Mouse (Mus musculus): ENCODE results near the gene Polr2a. TPM values are rescaled to one million over a fixed set of nuclear protein-coding genes. Genes with fewer than 3 reads are reported as not detected.
A peak's percentile ranks its signal among the peaks of the same experiment; 100 is the strongest.

Polr2a gene
- total RNA-seq (2021) = 10 to 100 TPM; 36.4 to 39.1 TPM
- long read RNA-seq, experiment 1, partial matches to known transcripts = 2 of 3 reads
- long read RNA-seq, experiment 1, other reads (novel, unspliced or antisense) = 1 of 3 reads
- long read RNA-seq, experiment 2, full-length matches to known transcripts = 4 of 8 reads
- long read RNA-seq, experiment 2, partial matches to known transcripts = 3 of 8 reads
- long read RNA-seq, experiment 2, other reads (novel, unspliced or antisense) = 1 of 8 reads

- DNase-seq = peak; percentile 97
- intact Hi-C loops (cut with DNase I; ENCODE audit: low total_unique reads) = no loop called here
Observed at GRCm38 (mm10) chr11:69758478-69758970, at the start of gene Polr2a. Gene Polr2a (minus strand): TSS chr11:69758637.

GRCm38 (mm10) chr11:69807641-69808040 is 49.2 kb upstream of the Polr2a start:
- intact Hi-C loops (cut with DNase I; ENCODE audit: low total_unique reads) = no loop called here
- DNase-seq = no peak

DNA sequence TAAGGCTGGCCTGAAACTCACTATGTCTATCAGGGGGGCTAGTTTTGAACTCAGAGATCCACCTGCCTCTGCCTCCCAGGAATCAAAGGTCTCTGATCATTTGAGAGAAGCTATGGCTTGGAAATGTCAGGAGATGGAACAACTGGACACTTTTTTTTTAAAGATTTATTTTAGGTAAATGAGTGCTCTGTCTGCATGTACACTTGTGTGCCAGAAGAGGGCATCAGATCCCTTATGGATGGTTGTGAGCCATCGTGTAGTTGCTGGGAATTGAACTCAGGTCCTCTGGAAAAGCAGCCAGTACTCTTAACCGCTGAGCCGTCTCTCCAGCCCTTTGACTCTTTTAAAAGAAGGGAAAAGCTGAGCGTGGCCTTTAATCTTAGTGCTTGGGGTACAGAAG is 47.9 kb upstream of the Polr2a start:
- DNase-seq = no peak
- intact Hi-C loops (cut with DNase I; ENCODE audit: low total_unique reads) = no loop called here

- no peak for DNase-seq
- intact Hi-C loops (cut with DNase I; ENCODE audit: low total_unique reads) = loop anchor here (5.0 kb wide), 1 partner anchor 32 kb away; the partner anchor contains the start of genes Nlgn2 and Tmem256
Observed at GRCm38 (mm10) chr11:69804972-69805909, 46.8 kb upstream of the Polr2a start, which contains the start of gene Tmem102. Gene Tmem102 (minus strand): TSS chr11:69805624.

GRCm38 (mm10) chr11:69804652-69804940 is 46.2 kb upstream of the Polr2a start:
- intact Hi-C loops (cut with DNase I; ENCODE audit: low total_unique reads) = loop anchor here (5.0 kb wide), 1 partner anchor 33 kb away; the partner anchor contains the start of genes Nlgn2 and Tmem256
- DNase-seq = peak; percentile 44

DNA sequence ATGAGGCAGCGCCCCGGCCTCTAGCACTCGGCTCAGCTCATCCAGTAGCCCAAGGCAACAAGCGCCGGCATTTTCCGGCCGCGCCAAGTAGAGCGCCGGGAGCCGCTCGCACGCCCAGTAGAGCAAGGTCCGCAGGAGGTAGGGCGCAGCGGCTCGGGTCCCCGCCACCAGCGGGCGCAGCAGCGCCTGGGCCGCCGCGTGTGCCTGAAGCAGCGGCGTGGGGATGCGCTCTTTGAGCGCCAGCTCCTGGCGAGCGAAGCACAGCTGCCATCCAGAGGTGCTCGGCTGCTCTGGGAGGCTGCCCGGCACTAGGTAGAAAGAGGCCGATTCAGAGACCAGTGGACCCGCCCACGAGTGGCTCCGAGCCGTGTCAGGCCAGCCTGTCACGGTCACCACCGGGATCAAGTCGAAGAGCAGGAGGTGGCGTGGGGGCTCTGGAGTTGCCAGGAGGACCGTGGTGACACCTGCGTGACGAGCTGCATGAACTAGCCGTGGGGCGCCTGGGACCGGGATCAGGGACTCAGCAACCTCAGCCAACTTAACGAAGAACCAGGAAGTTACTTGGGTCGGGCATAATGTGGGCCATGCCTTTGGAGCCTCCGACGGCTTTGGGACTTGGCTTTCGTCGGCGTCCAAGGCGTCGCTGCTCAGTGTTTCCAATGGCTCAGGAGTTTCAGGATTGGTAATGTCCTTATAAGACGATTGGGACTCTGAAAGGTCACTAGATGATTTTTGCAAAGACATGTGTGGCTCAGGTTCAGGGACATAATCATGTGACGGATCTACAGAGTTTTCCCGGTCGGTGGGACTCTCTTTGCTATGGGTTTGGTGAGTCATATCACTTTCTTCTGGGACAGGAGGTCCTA is 45.6 kb upstream of the Polr2a start:
- peak; percentile 83 for DNase-seq
- intact Hi-C loops (cut with DNase I; ENCODE audit: low total_unique reads) = loop anchor here (5.0 kb wide), 1 partner anchor 33 kb away; the partner anchor contains the start of genes Nlgn2 and Tmem256

DNA sequence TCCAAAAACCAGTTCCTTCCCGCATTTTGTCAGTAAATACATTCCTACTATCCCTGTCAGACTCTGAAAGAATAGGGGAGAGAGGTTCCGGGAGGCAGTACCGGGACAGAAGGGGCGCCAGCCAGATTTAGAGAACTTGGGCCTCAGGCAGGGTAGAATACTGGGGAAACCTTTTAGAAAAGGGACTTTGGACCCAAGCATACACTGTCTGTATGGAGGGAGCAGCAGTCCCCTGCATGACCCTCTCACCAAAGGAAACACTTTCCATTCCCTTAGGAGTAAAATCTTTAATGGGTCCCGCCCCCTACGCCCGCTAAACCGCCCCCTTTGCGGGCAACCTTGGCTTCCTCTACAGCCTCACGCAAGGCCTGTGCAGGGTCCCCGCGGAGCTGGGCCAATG is 44.9 kb upstream of the Polr2a start:
- no peak for DNase-seq
- intact Hi-C loops (cut with DNase I; ENCODE audit: low total_unique reads) = loop anchor here (5.0 kb wide), 1 partner anchor 34 kb away; the partner anchor contains the start of genes Nlgn2 and Tmem256

- DNase-seq = peak; percentile 90
- intact Hi-C loops (cut with DNase I; ENCODE audit: low total_unique reads) = loop anchor here (5.0 kb wide), 1 partner anchor 35 kb away; the partner anchor contains the start of genes Nlgn2 and Tmem256
Observed at GRCm38 (mm10) chr11:69802648-69803105, 44.2 kb upstream of the Polr2a start.

GRCm38 (mm10) chr11:69801379-69801977 is 43.0 kb upstream of the Polr2a start, which contains the start of gene Fgf11:
Gene Fgf11 (minus strand): TSS chr11:69801857.
- intact Hi-C loops (cut with DNase I; ENCODE audit: low total_unique reads) = loop anchor here (5.0 kb wide), 1 partner anchor 36 kb away; the partner anchor contains the start of genes Nlgn2 and Tmem256
- no peak for DNase-seq

GRCm38 (mm10) chr11:69800392-69801197 is 42.2 kb upstream of the Polr2a start:
- intact Hi-C loops (cut with DNase I; ENCODE audit: low total_unique reads) = loop anchor here (5.0 kb wide), 1 partner anchor 37 kb away; the partner anchor contains the start of genes Nlgn2 and Tmem256
- peak; percentile 73 for DNase-seq

- intact Hi-C loops (cut with DNase I; ENCODE audit: low total_unique reads) = loop anchor here (5.0 kb wide), 1 partner anchor 37 kb away; the partner anchor contains the start of genes Nlgn2 and Tmem256
- peak; percentile 76 for DNase-seq
Observed at GRCm38 (mm10) chr11:69800138-69800391, 41.6 kb upstream of the Polr2a start.

- intact Hi-C loops (cut with DNase I; ENCODE audit: low total_unique reads) = loop anchor here (5.0 kb wide), 2 partner anchors 37 to 38 kb away; partner anchors contain the start of genes Nlgn2, Slc35g3 and Tmem256
- DNase-seq = no peak
Observed at GRCm38 (mm10) chr11:69799394-69800137, 41.1 kb upstream of the Polr2a start.

- intact Hi-C loops (cut with DNase I; ENCODE audit: low total_unique reads) = loop anchor here (5.0 kb wide), 1 partner anchor 36 kb away; the partner anchor contains the start of gene Slc35g3
- DNase-seq = no peak
Observed at GRCm38 (mm10) chr11:69797924-69798323, 39.5 kb upstream of the Polr2a start.

DNA sequence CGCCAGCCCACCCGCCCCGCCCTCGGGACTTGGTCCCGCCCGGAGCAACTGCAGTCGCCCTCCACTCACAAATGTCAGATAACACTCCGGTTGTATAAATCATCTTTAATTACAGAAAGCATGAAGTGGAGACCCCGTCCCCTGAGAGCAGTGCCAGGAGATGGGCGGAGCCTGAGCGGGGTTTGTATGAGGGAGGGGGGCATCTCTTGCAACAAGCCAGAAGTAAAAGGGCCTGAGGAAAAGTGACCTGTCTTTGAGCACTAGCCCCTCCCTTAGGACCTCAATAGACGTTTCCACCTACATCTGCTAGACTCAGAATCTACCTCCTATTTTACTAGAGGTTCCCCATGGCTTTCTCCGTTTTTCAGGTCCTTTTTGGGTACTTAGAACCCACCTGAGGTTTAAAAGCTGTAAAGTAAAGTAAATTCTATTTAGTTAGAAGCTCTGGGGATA is 37.6 kb upstream of the Polr2a start:
- DNase-seq = no peak
- intact Hi-C loops (cut with DNase I; ENCODE audit: low total_unique reads) = loop anchor here (5.0 kb wide), 1 partner anchor 34 kb away; the partner anchor contains the start of gene Slc35g3

- DNase-seq = peak; percentile 96
- intact Hi-C loops (cut with DNase I; ENCODE audit: low total_unique reads) = loop anchor here (5.0 kb wide), 1 partner anchor 33 kb away; the partner anchor contains the start of gene Slc35g3
Observed at GRCm38 (mm10) chr11:69795168-69795982, 36.9 kb upstream of the Polr2a start, which contains the start of gene Chrnb1. Gene Chrnb1 (minus strand): TSS chr11:69795943.

- no peak for DNase-seq
Observed at GRCm38 (mm10) chr11:69793429-69793828, 35.0 kb upstream of the Polr2a start.

More at GRCm38 (mm10) chr11:69793429-69793828, 35.0 kb upstream of the Polr2a start:
- intact Hi-C loops (cut with DNase I; ENCODE audit: low total_unique reads) = loop anchor here (5.0 kb wide), 1 partner anchor 829 kb away; no protein-coding TSS in a partner anchor

Data from gastrocnemius, postnatal 14 days (tissue).